Mouse (Mus musculus) cerebellum, adult 9-11 months (tissue): ENCODE data around the gene Nsun6.
A peak's percentile ranks its signal among the peaks of the same experiment; 100 is the strongest.

ENCODE experiments used
- DNase-seq: peaks from one replicate; pipeline ENCODE4 v3.0.0; 2022

Gene Nsun6

DNA sequence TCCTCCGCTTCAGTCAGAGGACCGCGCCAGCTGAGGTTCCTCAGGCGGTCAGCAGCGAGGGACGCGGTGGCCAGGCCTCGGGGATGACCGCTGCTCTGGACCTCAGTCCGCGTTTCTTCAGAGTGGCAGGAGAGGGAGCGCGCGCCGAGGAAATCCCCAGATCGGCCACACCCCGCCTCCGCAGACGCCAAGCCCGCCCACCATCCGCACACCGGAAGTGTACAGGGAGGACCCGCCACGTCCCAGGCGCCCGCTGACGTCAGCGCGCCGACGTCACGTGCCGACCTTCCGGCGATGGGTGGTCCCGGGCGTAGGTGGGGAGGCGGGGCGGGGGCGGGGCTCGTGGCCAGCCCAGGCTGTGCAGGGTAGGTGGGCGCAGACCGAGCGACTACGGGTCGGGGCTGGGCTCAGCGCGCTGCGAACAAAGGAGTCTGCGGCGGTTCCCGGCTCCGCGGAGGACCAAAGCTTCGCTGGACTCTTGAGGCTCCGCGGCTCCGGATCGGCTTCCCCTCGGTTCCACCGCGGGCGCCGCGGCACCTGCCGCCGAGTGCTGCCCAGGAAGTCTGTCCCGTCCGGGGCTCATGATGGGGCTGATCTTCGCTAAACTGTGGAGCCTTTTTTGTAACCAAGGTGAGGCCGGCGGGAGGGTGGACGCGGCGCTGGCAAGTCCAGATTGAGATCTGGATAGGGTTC lies at the start of gene Nsun6:
Nsun6 (minus strand) TSS at position 125 of the 693 bp plus-strand sequence.
- peak; percentile 97 for DNase-seq

DNA sequence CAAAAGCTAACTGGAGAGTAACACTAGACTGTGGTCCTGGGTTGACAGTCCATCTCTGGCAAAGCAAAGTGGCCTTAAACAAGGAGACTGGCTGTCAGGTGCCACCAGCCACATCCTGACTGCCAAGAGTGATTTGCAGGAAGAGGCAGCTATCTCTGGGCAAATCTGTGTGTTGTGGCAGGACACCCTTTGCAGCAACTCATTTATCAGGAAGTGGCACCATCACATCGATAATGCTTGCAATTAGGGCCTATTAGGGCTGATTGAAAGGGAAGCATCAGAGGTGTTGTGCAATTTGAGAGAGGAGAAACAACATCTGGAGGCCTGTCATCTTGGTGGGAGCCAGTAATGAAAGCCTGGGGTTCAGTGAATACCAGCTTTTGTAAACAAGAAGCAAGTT lies 49.5 kb upstream of the Nsun6 start:
- DNase-seq = no peak

DNA sequence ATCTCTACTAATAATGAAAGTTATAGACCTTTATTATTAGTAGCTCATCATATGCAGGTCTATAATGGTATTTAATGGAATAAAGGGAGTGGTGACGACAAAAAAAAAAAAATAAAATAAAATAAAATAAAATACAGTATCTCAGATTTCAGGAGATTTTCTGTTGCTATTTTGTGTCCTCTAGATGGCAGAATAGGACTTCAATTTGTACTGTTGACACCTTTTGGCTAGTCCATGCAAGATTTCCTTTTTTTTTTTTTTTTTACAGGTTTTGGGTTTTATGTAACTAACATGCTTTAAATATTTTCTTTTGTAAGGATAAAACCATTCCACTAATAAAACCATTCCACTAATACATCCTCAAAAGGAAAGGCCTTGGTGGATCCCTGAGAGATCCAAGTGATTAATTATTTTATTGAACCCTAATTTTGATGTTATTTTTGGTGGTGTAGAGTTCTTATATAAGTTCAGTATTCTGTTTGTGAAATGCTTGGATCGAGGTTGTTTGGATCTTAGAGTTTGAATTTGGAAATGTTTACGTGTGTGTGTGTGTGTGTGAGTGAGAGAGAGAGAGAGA lies 41.7 kb upstream of the Nsun6 start:
- no peak for DNase-seq

DNA sequence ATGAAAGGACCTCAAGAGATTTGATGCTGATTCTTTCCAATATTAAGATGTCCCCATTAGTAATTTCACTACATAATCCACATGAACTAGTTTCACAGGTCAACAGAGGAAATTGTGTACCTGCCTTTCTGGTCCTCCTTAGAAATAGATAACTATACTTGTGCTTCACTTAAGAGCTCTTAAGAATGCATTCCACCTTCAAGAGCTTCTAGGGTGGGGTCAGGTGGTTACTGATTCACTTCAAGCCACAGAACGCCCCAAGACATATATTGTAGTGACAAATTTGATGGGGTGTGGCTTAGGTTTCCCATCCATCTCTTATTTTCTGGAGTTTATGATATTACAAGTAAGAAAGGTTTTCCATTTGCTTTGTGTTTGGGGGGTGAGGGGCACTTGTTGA lies 32.4 kb upstream of the Nsun6 start:
- DNase-seq = no peak

DNA sequence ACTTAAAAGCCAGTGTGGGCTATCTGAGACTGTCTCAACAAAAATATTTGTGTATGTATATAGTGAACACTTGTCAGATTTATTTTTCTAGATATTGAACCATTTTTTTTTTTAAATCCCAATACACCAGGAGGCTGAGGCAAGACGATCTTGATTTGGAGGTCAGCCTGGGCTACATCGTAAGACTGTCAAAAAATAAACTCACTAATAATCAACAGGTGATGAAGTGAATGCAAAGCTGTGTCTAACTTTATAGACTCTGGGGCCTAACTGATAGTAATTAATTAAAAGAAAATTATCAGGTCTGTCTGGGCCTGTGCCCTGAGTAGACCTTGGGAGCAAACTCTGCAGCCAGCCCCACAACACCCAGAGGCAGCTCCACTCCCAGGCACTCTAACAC lies 28.8 kb upstream of the Nsun6 start:
- no peak for DNase-seq

DNA sequence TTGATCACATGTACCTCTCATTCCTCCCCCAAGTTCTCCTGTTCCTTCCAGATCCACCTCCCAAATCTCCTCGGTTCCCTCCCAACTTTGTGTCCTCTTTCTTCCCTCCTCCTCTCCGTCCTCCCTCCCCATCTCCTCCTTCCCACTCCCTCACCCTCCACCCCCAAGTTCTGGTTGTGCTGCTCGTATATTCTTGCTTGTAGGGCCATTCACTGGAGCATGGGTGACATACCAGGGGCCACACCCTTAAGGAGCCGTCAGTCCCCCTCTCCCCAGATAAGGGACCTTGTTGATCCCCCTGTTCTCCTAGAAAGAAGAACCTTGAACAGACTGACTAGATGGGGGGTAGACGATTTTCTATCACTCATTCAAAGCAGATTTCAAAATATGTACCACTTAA lies 12.2 kb upstream of the Nsun6 start:
- no peak for DNase-seq

DNA sequence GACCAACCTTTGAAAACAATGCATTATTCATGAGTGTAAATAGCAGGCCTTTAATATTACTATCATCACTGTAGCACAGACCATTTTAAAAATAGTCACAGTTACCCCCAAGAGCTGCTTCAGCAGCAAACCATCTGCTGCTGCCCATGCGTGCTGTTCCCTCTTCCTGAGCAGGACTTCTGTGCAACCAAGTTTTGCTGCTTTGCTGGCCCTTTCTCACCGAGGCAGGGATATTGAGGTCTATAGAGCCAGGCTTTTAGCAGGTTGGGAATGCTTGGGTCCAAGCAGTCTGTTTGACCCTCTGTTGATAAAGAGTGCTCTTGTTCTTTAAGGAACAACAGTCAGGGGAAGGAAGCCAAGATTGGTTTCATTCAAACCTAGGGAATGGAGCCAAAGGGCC lies 10.6 kb upstream of the Nsun6 start:
- DNase-seq = peak; percentile 38

DNA sequence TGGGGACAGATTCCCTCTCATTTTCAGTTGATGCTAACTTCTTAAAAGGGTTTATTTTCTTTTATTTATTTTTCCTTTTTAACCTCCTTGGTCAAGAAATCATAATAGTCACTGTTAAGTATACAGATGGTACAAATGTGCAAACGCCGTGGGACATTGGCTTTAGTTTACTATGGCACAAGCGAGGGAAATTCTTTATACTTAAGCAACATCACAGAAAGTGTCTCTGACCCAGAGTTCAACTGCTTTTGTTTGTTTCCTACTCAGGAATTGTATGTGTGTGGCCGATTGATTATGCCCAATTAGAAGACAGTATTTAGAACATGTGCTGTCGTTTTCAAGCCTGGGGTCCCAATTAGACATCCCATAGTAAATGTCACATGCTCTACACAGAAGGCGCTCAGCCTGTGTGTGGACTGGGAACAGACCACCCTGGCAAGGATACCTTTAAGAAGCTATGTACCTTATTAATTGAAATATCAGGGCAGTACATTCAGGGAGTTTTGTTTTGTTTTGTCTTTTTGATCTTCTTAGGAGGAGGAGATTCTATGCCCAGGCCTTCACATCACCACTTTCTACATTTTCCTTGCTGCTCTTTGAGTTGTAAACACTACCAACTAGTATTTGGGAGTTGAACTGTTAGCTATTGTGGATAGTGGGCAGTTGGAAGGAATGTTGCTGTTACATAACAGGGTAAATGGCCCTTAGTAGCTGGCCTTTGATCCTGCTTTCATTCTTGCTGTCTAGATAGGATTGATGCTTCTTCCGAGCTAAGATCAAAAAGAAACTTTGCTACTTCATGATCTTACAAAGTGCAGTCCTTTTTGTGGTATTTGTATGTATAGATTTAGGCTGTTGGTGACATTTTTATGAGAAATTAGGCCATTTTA lies 9.8 kb upstream of the Nsun6 start:
- DNase-seq = no peak

DNA sequence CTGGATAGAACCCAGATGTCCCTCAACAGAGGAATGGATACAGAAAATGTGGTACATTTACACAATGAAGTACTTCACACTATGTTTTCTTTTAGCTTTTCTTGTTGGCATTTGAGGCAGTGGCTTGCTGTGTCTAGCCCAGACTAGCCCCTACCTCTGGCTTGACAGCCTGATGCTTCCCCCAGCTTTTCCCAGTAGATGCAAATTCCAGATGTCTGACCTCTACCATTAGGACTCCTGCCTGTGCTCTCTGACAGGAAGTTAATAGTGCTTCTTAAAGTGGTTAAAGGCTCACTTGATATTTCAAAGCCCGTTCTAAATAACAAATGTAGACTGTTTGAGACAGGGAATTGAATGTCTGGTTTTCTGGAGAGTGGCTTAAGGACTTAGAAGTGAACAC lies 8.9 kb upstream of the Nsun6 start:
- no peak for DNase-seq

DNA sequence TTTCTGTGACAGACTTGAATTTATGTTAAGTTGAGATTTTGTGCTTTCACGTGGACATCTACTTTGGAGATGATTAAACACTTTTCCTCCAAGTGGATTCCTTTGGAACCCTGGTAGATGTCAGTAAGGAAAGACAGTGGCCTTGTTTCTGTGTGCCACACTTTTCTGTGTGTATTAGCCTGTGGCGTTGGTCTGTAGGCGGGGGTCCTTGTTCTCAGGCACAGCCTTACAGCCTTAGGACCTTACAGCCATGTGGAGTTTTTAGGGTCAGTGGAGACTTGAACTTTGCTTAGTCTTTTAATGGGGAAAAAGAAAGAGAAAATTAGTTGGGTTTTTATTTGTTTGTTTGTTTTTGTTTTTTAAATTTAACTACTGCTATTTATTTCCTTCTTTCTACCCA lies 6.0 kb upstream of the Nsun6 start:
- no peak for DNase-seq

DNA sequence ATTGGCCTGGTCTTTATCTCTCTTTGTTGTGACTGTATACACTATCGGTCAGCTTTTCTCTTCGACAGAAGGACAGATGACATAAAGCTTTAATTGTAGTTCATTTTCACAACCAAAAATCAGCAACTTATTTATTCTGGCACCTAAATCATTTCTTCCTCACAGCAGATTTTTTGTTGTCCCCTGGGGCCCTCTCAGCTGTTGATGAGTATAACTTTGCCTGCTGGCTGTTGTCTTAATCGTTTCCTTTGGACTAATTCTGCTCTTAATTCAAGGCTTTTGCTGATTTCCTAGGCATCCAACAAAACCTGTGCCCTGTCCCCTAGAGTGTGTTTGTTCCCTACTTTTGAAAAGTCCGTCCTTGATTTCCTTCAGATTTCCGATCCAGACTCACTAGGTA lies 3.4 kb upstream of the Nsun6 start:
- DNase-seq = no peak

DNA sequence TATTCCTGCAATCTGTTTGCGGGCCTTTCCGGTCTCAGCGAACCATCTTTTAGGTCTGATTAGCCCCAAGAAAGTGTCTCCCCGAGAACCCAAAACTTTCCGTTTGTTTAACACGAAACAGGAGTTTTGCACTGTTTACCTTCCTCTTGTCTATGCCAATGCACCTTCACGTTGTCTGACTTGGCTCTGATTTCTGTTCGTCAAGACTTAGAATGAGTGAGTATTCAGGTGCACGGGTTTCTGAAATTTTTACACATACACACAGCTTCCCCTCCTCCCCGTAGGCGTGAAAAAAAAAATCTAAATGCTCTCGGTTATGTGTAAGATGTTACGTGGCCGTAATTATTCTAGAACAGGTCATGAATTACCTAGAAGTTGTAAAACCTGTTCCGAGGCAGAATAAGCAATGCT lies 877 bp upstream of the Nsun6 start:
- no peak for DNase-seq

DNA sequence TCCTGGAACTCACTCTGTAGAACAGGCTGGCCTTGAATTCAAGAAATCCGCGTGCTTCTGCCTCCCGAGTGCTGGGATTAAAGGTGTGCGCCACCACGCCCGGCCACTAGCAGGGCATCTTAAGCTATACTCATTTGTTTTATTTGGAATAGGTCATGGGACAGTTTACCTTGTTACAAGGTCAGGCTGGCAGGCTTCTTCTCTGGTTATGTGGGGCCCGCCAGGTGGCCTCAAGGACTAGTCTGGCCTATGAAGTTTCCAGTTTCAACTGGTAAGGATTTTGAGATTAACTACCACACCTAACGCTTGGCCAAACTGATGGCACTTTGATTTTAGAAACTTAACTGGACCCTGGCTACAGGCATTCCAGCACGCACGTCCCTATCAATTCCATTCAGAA lies 373 bp downstream of the Nsun6 start:
- DNase-seq = no peak

DNA sequence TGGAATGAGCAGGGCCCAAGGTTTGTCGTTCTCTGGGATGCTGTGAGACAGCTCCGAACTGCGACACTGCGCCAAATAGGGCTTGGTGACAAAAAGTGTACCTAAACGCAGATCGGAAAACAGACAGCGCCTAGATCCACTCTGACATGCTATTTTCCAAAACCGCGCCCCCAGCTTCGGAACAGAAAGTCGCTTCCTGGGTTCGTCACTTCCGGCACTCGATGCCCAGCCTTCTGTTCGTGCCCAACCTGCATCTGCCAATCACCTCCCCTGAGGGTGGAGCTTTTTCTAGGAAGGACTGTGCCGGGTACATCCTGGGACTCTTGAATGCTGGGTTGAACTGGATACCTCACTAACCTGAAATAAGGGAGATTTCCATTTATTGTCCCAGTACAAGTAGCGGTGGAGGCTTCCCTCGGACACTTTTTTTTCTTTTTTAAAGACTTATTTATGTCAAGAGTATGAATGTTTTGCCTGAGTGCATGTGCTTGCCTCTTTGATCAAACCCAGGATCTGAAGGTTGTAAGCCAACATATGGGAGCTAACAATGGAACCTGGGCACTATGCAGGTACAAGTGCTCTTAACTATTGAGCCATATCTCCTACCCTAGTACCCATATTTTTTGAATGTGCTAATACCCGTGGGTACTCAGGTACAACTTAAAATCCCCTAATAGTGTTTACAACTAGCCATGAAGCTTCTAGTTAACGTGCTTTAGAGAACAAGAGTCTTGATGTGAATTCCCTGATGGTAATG lies 5.6 kb downstream of the Nsun6 start, which contains the start of gene Arl5b:
Arl5b (plus strand) TSS at position 279 of the 757 bp plus-strand sequence.
- DNase-seq = peak; percentile 94

DNA sequence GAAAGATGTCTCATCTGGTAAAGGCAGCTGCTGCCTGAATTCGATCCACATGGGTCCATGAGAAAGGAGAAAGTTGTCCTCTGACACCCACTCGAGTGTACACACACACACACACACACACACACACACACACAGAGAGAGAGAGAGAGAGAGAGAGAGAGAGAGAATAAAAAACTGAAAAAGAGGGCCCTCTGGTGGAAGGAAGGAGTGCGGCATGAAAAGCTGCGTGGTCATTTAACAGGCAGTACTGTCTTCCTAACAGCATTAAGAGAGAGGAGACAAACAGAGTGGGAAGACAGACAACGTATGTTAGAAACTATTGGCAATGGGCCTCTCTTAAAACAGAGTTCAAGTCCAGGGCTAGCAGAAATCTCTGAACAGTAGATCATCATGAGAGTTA lies 14.5 kb downstream of the Nsun6 start:
- DNase-seq = no peak

DNA sequence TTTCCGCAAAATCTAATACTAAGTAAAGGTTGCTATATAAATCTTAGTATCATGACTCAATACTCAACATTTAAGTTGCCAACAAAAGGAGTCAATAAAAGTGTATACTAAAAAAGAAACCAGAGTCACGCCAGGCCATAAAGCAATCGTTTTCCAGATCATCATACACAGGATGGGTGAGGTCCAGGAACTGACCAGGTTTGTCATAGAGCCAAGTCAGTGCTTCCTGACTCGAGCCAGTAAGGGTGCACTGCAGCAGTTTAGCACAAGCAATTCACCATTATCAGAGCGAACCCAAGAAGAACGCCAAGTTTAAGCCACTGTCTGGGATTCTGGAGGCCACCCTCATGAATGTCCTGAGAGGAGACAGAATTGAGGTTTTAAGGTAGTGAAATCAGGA lies 16.2 kb downstream of the Nsun6 start:
- no peak for DNase-seq

DNA sequence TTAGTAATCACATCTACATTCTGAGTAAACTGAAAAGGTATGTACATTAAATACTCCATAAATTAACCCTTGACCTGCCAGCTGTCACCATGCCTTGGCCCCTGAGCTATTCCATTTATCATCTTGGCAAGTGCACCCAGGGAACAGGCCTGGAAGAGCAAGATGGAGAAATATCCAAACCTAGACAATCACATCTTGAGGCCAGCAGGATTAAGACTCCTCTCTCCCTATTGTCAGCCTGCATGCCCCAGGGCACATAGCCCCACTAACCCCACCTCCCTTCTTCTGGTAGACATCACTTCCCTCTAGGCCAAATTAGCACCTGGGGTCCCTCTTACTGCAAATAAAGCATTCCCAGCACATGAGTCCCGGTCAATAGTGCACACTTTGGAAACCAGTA lies 27.1 kb downstream of the Nsun6 start:
- DNase-seq = no peak

DNA sequence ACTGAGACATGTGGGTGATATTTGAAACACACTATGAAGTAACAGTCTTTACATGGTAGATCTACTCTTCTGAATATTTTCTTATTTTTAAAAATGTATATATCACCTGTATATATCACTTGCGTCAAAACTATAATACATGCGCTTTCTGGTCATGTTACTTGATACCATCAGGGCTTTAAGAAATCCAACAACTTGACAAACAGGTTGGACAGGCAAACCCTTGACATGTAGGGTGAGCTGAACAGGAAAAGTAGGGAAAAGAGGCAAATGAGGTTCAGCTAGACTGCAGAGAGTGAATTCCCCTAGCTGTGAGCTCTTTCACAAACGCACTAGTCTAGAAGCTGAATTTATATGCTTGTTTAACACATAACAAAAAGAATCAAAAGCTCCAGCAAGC lies 28.1 kb downstream of the Nsun6 start:
- no peak for DNase-seq

DNA sequence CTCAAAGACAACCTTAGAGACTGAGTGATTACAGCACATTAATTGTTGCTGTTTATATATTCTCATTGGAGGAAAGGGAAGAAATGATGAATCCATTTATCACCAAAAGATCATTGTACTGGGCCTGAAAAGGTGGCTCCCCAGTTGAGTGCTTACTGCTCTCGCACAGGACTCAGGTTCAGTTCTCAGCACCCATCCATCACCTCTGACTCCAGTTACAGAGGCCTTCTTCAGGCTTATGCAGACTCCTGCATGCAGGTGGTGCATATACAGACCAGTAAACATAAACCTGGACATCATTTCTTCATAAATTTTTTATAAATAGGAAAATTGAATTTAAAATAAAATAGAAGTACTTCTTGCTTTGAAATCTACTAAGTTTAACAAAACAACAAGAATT lies 46.8 kb downstream of the Nsun6 start:
- DNase-seq = no peak

DNA sequence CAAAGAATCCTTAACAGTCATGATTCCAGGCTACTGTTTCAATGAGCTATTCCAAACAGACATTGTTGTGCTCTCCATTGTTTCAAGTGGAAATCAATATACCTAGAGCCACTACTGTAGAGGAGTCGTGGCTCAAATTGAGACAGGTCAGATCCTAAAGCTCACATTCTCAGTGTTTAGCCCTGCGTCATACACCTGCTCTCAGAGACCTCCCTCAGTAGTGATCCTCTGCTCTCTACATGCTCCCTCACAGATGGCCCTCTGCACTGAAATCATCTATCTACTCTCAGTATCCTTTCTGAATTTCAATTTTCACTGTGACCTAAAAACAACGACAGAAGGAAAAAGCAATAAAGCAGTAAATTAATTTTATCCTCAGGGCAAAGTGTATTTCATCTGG lies 47.3 kb downstream of the Nsun6 start:
- no peak for DNase-seq

DNA sequence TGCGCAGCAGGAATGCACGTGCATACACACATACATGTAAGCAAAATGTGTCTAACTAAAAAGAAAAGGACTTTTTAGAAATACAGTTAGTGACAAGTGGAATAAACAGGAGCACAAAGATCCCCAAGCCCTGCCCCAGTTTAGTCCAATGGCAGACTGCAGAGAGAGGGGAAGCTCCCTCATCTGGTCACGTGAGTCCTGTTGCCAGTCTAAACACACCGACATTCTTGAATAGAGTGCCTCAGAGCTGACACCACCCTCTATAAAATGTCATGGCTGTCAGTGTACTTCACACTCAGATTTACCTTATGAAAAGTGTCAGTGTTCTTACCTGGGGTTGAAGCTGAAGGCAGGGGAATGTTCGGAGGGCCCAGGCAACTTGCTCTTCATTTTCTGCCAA lies 57.0 kb downstream of the Nsun6 start:
- no peak for DNase-seq

DNA sequence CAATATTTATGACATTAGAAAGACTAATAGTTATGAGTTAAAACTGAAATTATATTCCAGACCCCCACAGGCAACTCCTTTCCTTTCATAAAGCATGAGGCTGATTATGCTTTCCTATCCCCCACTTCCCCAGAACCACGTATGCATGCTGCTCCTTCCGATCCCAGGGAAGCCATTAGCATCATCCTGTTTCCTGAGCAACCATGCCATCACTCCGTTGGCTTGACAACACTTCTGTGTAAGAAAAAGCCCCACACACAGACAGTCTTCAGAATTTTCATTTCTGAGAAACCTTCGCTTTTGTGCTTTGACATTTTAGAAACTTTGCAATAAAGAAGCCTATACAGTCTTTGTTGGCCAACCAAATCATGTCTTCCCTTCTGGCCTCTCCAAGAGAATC lies 58.8 kb downstream of the Nsun6 start:
- no peak for DNase-seq

DNA sequence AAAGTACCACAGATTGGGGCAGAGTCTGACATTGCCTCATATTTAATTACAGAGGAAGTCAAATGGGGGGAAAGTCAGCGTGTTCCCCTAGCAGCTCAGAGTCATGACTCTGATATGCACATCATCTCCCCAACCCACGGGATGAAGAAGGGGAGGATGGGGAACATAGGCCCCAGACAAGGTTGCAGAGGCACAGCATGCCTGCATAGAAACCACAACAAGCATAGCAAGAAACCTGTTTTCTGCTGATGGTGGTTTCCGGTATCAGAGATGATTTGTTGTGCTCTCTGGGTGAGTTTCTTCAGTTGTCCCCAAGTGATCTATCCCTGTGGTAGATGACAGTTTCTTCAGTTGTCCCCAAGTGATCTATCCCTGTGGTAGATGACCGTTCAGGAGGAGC lies 62.3 kb downstream of the Nsun6 start:
- DNase-seq = no peak
